Mouse (Mus musculus) adrenal gland, adult 8-10 months (tissue): ENCODE measurements around the gene Ndufs2. TPM values are rescaled to one million over a fixed set of nuclear protein-coding genes. Genes with fewer than 3 reads are reported as not detected.

ENCODE experiments used
- DNase-seq: peaks from one replicate; pipeline ENCODE4 v3.0.0; 2022
- total RNA-seq, 4 experiments: library from RNA; stranded (reverse); gene quantifications; 2 replicates each; pipeline ENCODE4 v1.2.4; 2022

The Ndufs2 gene
- total RNA-seq, result 100 to 1,000 TPM; 609 to 713 (median 672) TPM

- no peak for DNase-seq
Observed at GRCm38 (mm10) chr1:171250680-171251593, at the start of gene Ndufs2. TSS of gene Ndufs2 (minus strand) at chr1:171251388.

GRCm38 (mm10) chr1:171298226-171298625, 47.0 kb upstream of the Ndufs2 start:
- no peak for DNase-seq

GRCm38 (mm10) chr1:171295063-171295402, 43.8 kb upstream of the Ndufs2 start:
- no peak for DNase-seq

- peak; percentile 81 for DNase-seq
Observed at GRCm38 (mm10) chr1:171294298-171295062, 43.3 kb upstream of the Ndufs2 start, which contains the start of gene Ufc1. TSS of gene Ufc1 (minus strand) at chr1:171295024.

GRCm38 (mm10) chr1:171293906-171294297, 42.7 kb upstream of the Ndufs2 start:
- no peak for DNase-seq

- DNase-seq, result no peak
Observed at GRCm38 (mm10) chr1:171293351-171293750, 42.2 kb upstream of the Ndufs2 start.

GRCm38 (mm10) chr1:171288328-171288727, 37.1 kb upstream of the Ndufs2 start:
- DNase-seq, result no peak

- peak; percentile 94 for DNase-seq
Observed at GRCm38 (mm10) chr1:171287136-171288081, 36.2 kb upstream of the Ndufs2 start, which contains the start of gene Usp21. TSS of gene Usp21 (minus strand) at chr1:171287991.

GRCm38 (mm10) chr1:171286517-171286916, 35.3 kb upstream of the Ndufs2 start:
- no peak for DNase-seq

GRCm38 (mm10) chr1:171285096-171285892, 34.1 kb upstream of the Ndufs2 start:
- no peak for DNase-seq

- no peak for DNase-seq
Observed at GRCm38 (mm10) chr1:171284491-171284890, 33.3 kb upstream of the Ndufs2 start.

GRCm38 (mm10) chr1:171283188-171284160, 32.3 kb upstream of the Ndufs2 start:
- DNase-seq, result no peak

- DNase-seq, result no peak
Observed at GRCm38 (mm10) chr1:171282086-171282805, 31.1 kb upstream of the Ndufs2 start.

- DNase-seq, result peak; percentile 71
Observed at GRCm38 (mm10) chr1:171281528-171281923, 30.3 kb upstream of the Ndufs2 start.

GRCm38 (mm10) chr1:171280916-171281527, 29.8 kb upstream of the Ndufs2 start, which contains the start of gene Ppox:
TSS of gene Ppox (minus strand) at chr1:171281186.
- DNase-seq, result peak; percentile 95

- no peak for DNase-seq
Observed at GRCm38 (mm10) chr1:171280250-171280915, 29.2 kb upstream of the Ndufs2 start.

GRCm38 (mm10) chr1:171279721-171280120, 28.5 kb upstream of the Ndufs2 start:
- DNase-seq, result no peak
